Mouse (Mus musculus) small intestine, adult 2 months (tissue): ENCODE measurements around the gene Maml3. TPM values are rescaled to one million over a fixed set of nuclear protein-coding genes. Genes with fewer than 3 reads are reported as not detected.

Experiments
- H3K27ac ChIP-seq: fragments of 200-500 bp; 2 replicates; pipeline ENCODE4 v1.5.1; 2012; ENCODE audit warnings: low read depth, low read length, control low read depth, inconsistent platforms; ENCODE audit not compliant: insufficient read depth
- H3K27me3 ChIP-seq: fragments of 200-500 bp; 2 replicates; pipeline ENCODE4 v1.6.1; 2012; ENCODE audit warnings: mild to moderate bottlenecking, moderate library complexity, low read length, inconsistent platforms; ENCODE audit not compliant: control insufficient read depth, insufficient read depth
- H3K36me3 ChIP-seq: fragments of 200-500 bp; 2 replicates; pipeline ENCODE4 v1.6.1; 2012; ENCODE audit warnings: mild to moderate bottlenecking, low read length, control low read depth, inconsistent platforms; ENCODE audit not compliant: control insufficient read depth, insufficient read depth
- H3K4me1 ChIP-seq: fragments of 200-500 bp; 2 replicates; pipeline ENCODE4 v1.6.1; 2012; ENCODE audit warnings: low read length, inconsistent platforms, mixed read lengths; ENCODE audit not compliant: control insufficient read depth, insufficient read depth, insufficient read length
- H3K4me3 ChIP-seq: fragments of 200-500 bp; 2 replicates; pipeline ENCODE4 v1.5.1; 2012; ENCODE audit warnings: low read depth, mild to moderate bottlenecking, control low read depth, inconsistent platforms, low read length, moderate library complexity
- CTCF ChIP-seq: fragments of 200-500 bp; IDR thresholded peaks from 2 replicates; pipeline ENCODE4 v1.5.1; 2012; ENCODE audit warnings: low read depth, mild to moderate bottlenecking, control low read depth, inconsistent platforms, low read length, moderate library complexity, mixed read lengths; ENCODE audit not compliant: insufficient replicate concordance, insufficient read length; ENCODE audit errors: extremely low read depth
- POLR2A ChIP-seq: fragments of 200-500 bp; IDR thresholded peaks from 2 replicates; pipeline ENCODE4 v1.6.1; 2012; ENCODE audit warnings: low read depth, mild to moderate bottlenecking, control low read depth, inconsistent platforms, low read length, moderate library complexity
- WGBS: fragments of 180-500 bp; shearing (Covaris S2); methylation state at CpG from one replicate; pipeline ENCODE4 v1.1.7; 2018; 5-methylcytosine and 5-hydroxymethylcytosine counted together
- polyA plus RNA-seq: library from polyadenylated mRNA; depleted of rRNA; stranded (reverse); fragments of >200 nt; gene quantifications from 2 replicates; pipeline ENCODE4 v1.2.3, GENCODE M21; 2012

Gene Maml3
- polyA plus RNA-seq, 1 experiment = 3.2 TPM

- TF ChIP-seq POLR2A = no peak
- no peak for TF ChIP-seq CTCF
- Histone ChIP-seq H3K4me3 (no peak overlapping the region), H3K27ac (no peak overlapping the region), H3K4me1 (peaks cover 2% of the 10 kb centered on the region; the same call in 1 of the 2 replicates), H3K27me3 (no peaks in the 10 kb centered on the region), H3K36me3 (no peaks in the 10 kb centered on the region)
- WGBS = 80% methylated on average over 4 of the region's 4 CpGs
Measured at GRCm38 (mm10) chr3:51890181-51890580, 214.7 kb downstream of the Maml3 start.

- Histone ChIP-seq H3K27me3 (no peaks in the 10 kb centered on the region), H3K4me1 (peaks cover 2% of the 10 kb centered on the region; the same call in 1 of the 2 replicates), H3K4me3 (no peak overlapping the region), H3K27ac (no peak overlapping the region), H3K36me3 (no peaks in the 10 kb centered on the region)
- 51% methylated on average over 5 of the region's 5 CpGs for WGBS
- TF ChIP-seq POLR2A (no peak), CTCF (no peak)
Measured at GRCm38 (mm10) chr3:51889776-51890175, 215.1 kb downstream of the Maml3 start.

GRCm38 (mm10) chr3:51888662-51889433 is 216.0 kb downstream of the Maml3 start:
- Histone ChIP-seq H3K4me3 (no peak overlapping the region), H3K36me3 (no peaks in the 10 kb centered on the region), H3K27ac (no peak overlapping the region), H3K4me1 (peaks cover 5% of the 10 kb centered on the region; the same call in 1 of the 2 replicates), H3K27me3 (no peaks in the 10 kb centered on the region)
- WGBS = 66% methylated on average over 20 of the region's 20 CpGs
- TF ChIP-seq CTCF (no peak), POLR2A (no peak)

- Histone ChIP-seq H3K27me3 (no peaks in the 10 kb centered on the region), H3K4me3 (no peak overlapping the region), H3K27ac (no peak overlapping the region), H3K36me3 (no peaks in the 10 kb centered on the region), H3K4me1 (peaks cover 5% of the 10 kb centered on the region; the same call in 1 of the 2 replicates)
- WGBS = 43% methylated on average over 8 of the region's 8 CpGs
- TF ChIP-seq CTCF = no peak
- TF ChIP-seq POLR2A = no peak
Measured at GRCm38 (mm10) chr3:51888295-51888661, 216.6 kb downstream of the Maml3 start.

GRCm38 (mm10) chr3:51885920-51886319 is 219.0 kb downstream of the Maml3 start:
- no peak overlapping the region for H3K4me3 ChIP-seq
- no peaks in the 10 kb centered on the region for H3K27me3 ChIP-seq
- WGBS = 73% methylated on average over 5 of the region's 5 CpGs
- H3K27ac ChIP-seq = no peak overlapping the region
- peaks cover 5% of the 10 kb centered on the region; the same call in 1 of the 2 replicates for H3K4me1 ChIP-seq
- H3K36me3 ChIP-seq = no peaks in the 10 kb centered on the region
- TF ChIP-seq POLR2A (no peak), CTCF (no peak)

GRCm38 (mm10) chr3:51885487-51885886 is 219.4 kb downstream of the Maml3 start:
- no peak for TF ChIP-seq CTCF
- 95% methylated on average over 5 of the region's 5 CpGs for WGBS

GRCm38 (mm10) chr3:51881981-51882380 is 222.9 kb downstream of the Maml3 start:
- TF ChIP-seq CTCF (no peak), POLR2A (no peak)
- no peak overlapping the region for H3K4me3 ChIP-seq
- H3K27me3 ChIP-seq = no peaks in the 10 kb centered on the region
- H3K4me1 ChIP-seq = peaks cover 3% of the 10 kb centered on the region; the same call in 1 of the 2 replicates
- H3K36me3 ChIP-seq = no peaks in the 10 kb centered on the region
- WGBS = 76% methylated on average over 10 of the region's 10 CpGs
- no peak overlapping the region for H3K27ac ChIP-seq

More at GRCm38 (mm10) chr3:51885487-51885886, 219.4 kb downstream of the Maml3 start:
- H3K27me3 ChIP-seq = no peaks in the 10 kb centered on the region
- H3K4me3 ChIP-seq = no peak overlapping the region
- no peaks in the 10 kb centered on the region for H3K36me3 ChIP-seq
- H3K27ac ChIP-seq = no peak overlapping the region
- H3K4me1 ChIP-seq = peaks cover 5% of the 10 kb centered on the region; the same call in 1 of the 2 replicates
